Mouse (Mus musculus): ENCODE measurements around the gene Zp3r. TPM values are rescaled to one million over a fixed set of nuclear protein-coding genes. Genes with fewer than 3 reads are reported as not detected.
"Not testable (repeated sequence)": the region's sequence is repeated elsewhere in the genome, so short reads cannot be mapped to it uniquely, and the experiment has no call there.

The Zp3r gene
- not detected for total RNA-seq (2021)

GRCm38 (mm10) chr1:130629521-130629920 lies at the start of gene Zp3r:
Gene Zp3r, minus strand, starts transcription at chr1:130629621.
- no peak for DNase-seq (ENCODE audit: extremely low spot score in 1 of 2, low spot score in 1 of 2)

GRCm38 (mm10) chr1:130678551-130678950 lies 49.1 kb upstream of the Zp3r start:
- no peak for DNase-seq (ENCODE audit: extremely low spot score in 1 of 2, low spot score in 1 of 2)

GRCm38 (mm10) chr1:130663576-130663975 lies 34.2 kb upstream of the Zp3r start:
- DNase-seq (ENCODE audit: extremely low spot score in 1 of 2, low spot score in 1 of 2), result not testable (repeated sequence)

GRCm38 (mm10) chr1:130661454-130661853 lies 32.0 kb upstream of the Zp3r start, which contains the start of gene C4bp:
Gene C4bp, minus strand, starts transcription at chr1:130661632.
- no peak for DNase-seq (ENCODE audit: extremely low spot score in 1 of 2, low spot score in 1 of 2)

GRCm38 (mm10) chr1:130659641-130660040 lies 30.2 kb upstream of the Zp3r start:
- not testable (repeated sequence) for DNase-seq (ENCODE audit: extremely low spot score in 1 of 2, low spot score in 1 of 2)

- DNase-seq (ENCODE audit: extremely low spot score in 1 of 2, low spot score in 1 of 2), result no peak
Measured at GRCm38 (mm10) chr1:130644103-130644502, 14.7 kb upstream of the Zp3r start.

GRCm38 (mm10) chr1:130640967-130641366 lies 11.5 kb upstream of the Zp3r start:
- no peak for DNase-seq (ENCODE audit: extremely low spot score in 1 of 2, low spot score in 1 of 2)

GRCm38 (mm10) chr1:130633761-130634410 lies 4.5 kb upstream of the Zp3r start:
- peak; percentile 43 to 77 for DNase-seq (ENCODE audit: extremely low spot score in 1 of 2, low spot score in 1 of 2)

- no peak for DNase-seq (ENCODE audit: extremely low spot score in 1 of 2, low spot score in 1 of 2)
Measured at GRCm38 (mm10) chr1:130633316-130633715, 3.9 kb upstream of the Zp3r start.

GRCm38 (mm10) chr1:130596291-130596690 lies 33.1 kb downstream of the Zp3r start:
- no peak for DNase-seq (ENCODE audit: extremely low spot score in 1 of 2, low spot score in 1 of 2)

GRCm38 (mm10) chr1:130588659-130589058 lies 40.8 kb downstream of the Zp3r start:
- DNase-seq (ENCODE audit: extremely low spot score in 1 of 2, low spot score in 1 of 2), result no peak

- no peak for DNase-seq (ENCODE audit: extremely low spot score in 1 of 2, low spot score in 1 of 2)
Measured at GRCm38 (mm10) chr1:130576389-130576788, 53.0 kb downstream of the Zp3r start.

- DNase-seq (ENCODE audit: extremely low spot score in 1 of 2, low spot score in 1 of 2), result peak in 1 of 2 experiments; percentile 68
Measured at GRCm38 (mm10) chr1:130575962-130576361, 53.5 kb downstream of the Zp3r start.

- no peak for DNase-seq (ENCODE audit: extremely low spot score in 1 of 2, low spot score in 1 of 2)
Measured at GRCm38 (mm10) chr1:130551407-130552249, 77.8 kb downstream of the Zp3r start.

- no peak for DNase-seq (ENCODE audit: extremely low spot score in 1 of 2, low spot score in 1 of 2)
Measured at GRCm38 (mm10) chr1:130550242-130551167, 78.9 kb downstream of the Zp3r start.

- no peak for DNase-seq (ENCODE audit: extremely low spot score in 1 of 2, low spot score in 1 of 2)
Measured at GRCm38 (mm10) chr1:130549698-130550097, 79.7 kb downstream of the Zp3r start.

- DNase-seq (ENCODE audit: extremely low spot score in 1 of 2, low spot score in 1 of 2), result no peak
Measured at GRCm38 (mm10) chr1:130549160-130549559, 80.3 kb downstream of the Zp3r start.

- peak; percentile 26 to 77 for DNase-seq (ENCODE audit: extremely low spot score in 1 of 2, low spot score in 1 of 2)
Measured at GRCm38 (mm10) chr1:130547674-130548429, 81.6 kb downstream of the Zp3r start.
